ENCODE assay signal across 17 mouse cellular contexts in the genomic region with DNA sequence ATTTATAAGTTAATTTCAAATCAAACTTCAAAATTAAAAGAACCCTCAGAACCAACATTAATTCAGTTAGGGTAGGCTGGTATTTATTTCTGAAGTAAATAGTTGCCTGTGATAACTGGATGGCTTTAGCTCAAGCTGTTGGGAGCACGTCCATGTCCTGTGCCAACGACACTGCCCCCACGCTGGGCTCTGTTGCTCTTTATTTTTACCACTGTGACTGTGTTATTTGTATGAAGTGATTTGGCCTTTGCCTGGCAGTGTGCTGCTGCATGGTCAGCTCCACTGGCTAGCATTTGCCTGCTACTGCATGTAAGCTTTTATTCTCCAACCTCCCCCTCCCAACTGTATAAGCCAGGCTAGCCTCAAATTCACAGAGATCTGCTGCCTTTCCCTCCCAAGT.
DNase-seq lines count a peak whose midpoint lies in the region; ATAC-seq and TF ChIP-seq lines count a peak whose summit lies in the region.
"Had no signal": no experiment of that assay in that cellular context is flagged by ENCODE, and none has a peak within 500 bp of the region (broad histone marks: within the 10 kb centered on the region; RNA-seq: fewer than 3 reads in every experiment).

No protein-coding gene starts in this region.

- H3K9ac ChIP-seq in heart, embryonic 15.5 days = no peak overlapping the region
- H3K9ac ChIP-seq: embryonic facial prominence, embryonic 12.5 days; limb, embryonic 13.5 days; liver, postnatal 0 days; midbrain, embryonic 15.5 days had no signal

- H3K27me3 ChIP-seq in cerebellum, adult 2 months (ENCODE audit: control insufficient read depth, insufficient read depth, low read length) = no peaks in the 10 kb centered on the region
- no peaks in the 10 kb centered on the region for H3K27me3 ChIP-seq in heart, embryonic 15.5 days
- H3K27me3 ChIP-seq: embryonic facial prominence, embryonic 12.5 days; limb, embryonic 13.5 days; midbrain, embryonic 15.5 days; Patski had no signal

- peaks cover 32% of the 10 kb centered on the region for H3K4me1 ChIP-seq in cerebellum, adult 2 months (ENCODE audit: control insufficient read depth, insufficient read depth, low read length)
- peaks cover 57% of the 10 kb centered on the region for H3K4me1 ChIP-seq in heart, embryonic 15.5 days (replicated peaks)

- ATAC-seq in heart, embryonic 15.5 days (replicated peaks; ENCODE audit: insufficient number of reproducible peaks, insufficient read depth, low FRiP score, low read depth) = 0 out of 2 replicates have a peak, but pooled peaks have one; percentile 42
- ATAC-seq: liver, postnatal 0 days; midbrain, embryonic 15.5 days; Patski had no signal

- WGBS in cerebellum, adult 2 months = 7% methylated on average over 3 of the region's 3 CpGs
- WGBS in heart, embryonic 15.5 days = 36% methylated on average over 3 of the region's 3 CpGs

- DNase-seq in gastrocnemius, adult 2 months = peak; percentile 37
- no peak for DNase-seq in gastrocnemius, adult 8-10 months (ENCODE audit: low spot score in 2 of 2)
- no peak for DNase-seq in layer of hippocampus, adult 2 months (ENCODE audit: low spot score in 2 of 2)
- DNase-seq in layer of hippocampus, adult 11-12 months (ENCODE audit: low spot score) = no peak
- peak; percentile 55 to 77 for DNase-seq in cerebellum, adult 2 months
- no peak for DNase-seq in testis, postnatal 10 days (ENCODE audit: low spot score)
- no peak for DNase-seq in frontal cortex, postnatal 14 days (ENCODE audit: low spot score in 2 of 2)
- DNase-seq: gastrocnemius, postnatal 36 days; kidney, adult 8-10 months; liver, postnatal 0 days; right cerebral cortex, postnatal 4 days; thymus, adult 2 months had no signal

- no peaks in the 10 kb centered on the region for H3K36me3 ChIP-seq in heart, embryonic 15.5 days
- H3K36me3 ChIP-seq: embryonic facial prominence, embryonic 12.5 days; midbrain, embryonic 15.5 days had no signal

- no peaks in the 10 kb centered on the region for H3K9me3 ChIP-seq in heart, embryonic 15.5 days (replicated peaks)
- H3K9me3 ChIP-seq: embryonic facial prominence, embryonic 12.5 days; limb, embryonic 13.5 days; midbrain, embryonic 15.5 days had no signal

- TF ChIP-seq CTCF in gastrocnemius, adult 2 months (IDR thresholded peaks at IDR 0.05) = no peak
- TF ChIP-seq CTCF in layer of hippocampus, adult 2 months (conservative IDR thresholded peaks at IDR 0.05) = no peak
- no peak for TF ChIP-seq CTCF in cerebellum, adult 2 months (IDR thresholded peaks at IDR 0.05; ENCODE audit: borderline replicate concordance, insufficient read depth, low read depth, low read length)

- peak overlapping the region; percentile 41; the same call in 1 of the 2 replicates for H3K27ac ChIP-seq in gastrocnemius, adult 2 months
- H3K27ac ChIP-seq in layer of hippocampus, adult 2 months = peak overlapping the region; percentile 28; the same call in 1 of the 2 replicates
- peak overlapping the region; percentile 17; the same call in 1 of the 2 replicates for H3K27ac ChIP-seq in cerebellum, adult 2 months (ENCODE audit: insufficient read depth, low read length)
- H3K27ac ChIP-seq in heart, embryonic 15.5 days = peak overlapping the region; percentile 76
- H3K27ac ChIP-seq: embryonic facial prominence, embryonic 12.5 days; limb, embryonic 13.5 days had no signal

- no peak for TF ChIP-seq POLR2A in cerebellum, adult 2 months (IDR thresholded peaks at IDR 0.05; ENCODE audit: borderline replicate concordance, insufficient read depth, low read length)

- intact Hi-C loops in gastrocnemius, adult 2 months (cut with DNase I) = no loop called here

- no peak overlapping the region for H3K4me3 ChIP-seq in gastrocnemius, adult 2 months
- no peak overlapping the region for H3K4me3 ChIP-seq in layer of hippocampus, adult 2 months
- H3K4me3 ChIP-seq in cerebellum, adult 2 months (replicated peaks; ENCODE audit: insufficient read depth, low read depth, low read length) = no peak overlapping the region
- H3K4me3 ChIP-seq in heart, embryonic 15.5 days = no peak overlapping the region
- H3K4me3 ChIP-seq: embryonic facial prominence, embryonic 12.5 days; limb, embryonic 13.5 days; midbrain, embryonic 15.5 days had no signal

- H3K4me2 ChIP-seq in heart, embryonic 15.5 days = no peak overlapping the region
- H3K4me2 ChIP-seq: embryonic facial prominence, embryonic 12.5 days; limb, embryonic 13.5 days; midbrain, embryonic 15.5 days had no signal

Comparison
In these comparisons a context has a peak if more than half of its experiments do, and no peak if none do; other contexts are left out.
1. DNase-seq: peak in gastrocnemius, adult 2 months (single experiment) and cerebellum, adult 2 months (2 of 2); none in gastrocnemius, adult 8-10 months (0 of 2), layer of hippocampus, adult 2 months (0 of 2), layer of hippocampus, adult 11-12 months (single experiment), testis, postnatal 10 days (single experiment) and frontal cortex, postnatal 14 days (0 of 2).
2. H3K27ac ChIP-seq: peak in every context shown above with its lines; median percentile 76 in heart, embryonic 15.5 days; 41 in gastrocnemius, adult 2 months; 28 in layer of hippocampus, adult 2 months; 17 in cerebellum, adult 2 months.